Mouse (Mus musculus) neural tube, embryonic 13.5 days (tissue): ENCODE measurements at regions not wholly inside any gene's neighbourhood (a gene's known extent, or its start where the extent isn't known, plus 50 kb on each side); places are given as distances from the start of the nearest gene placed in this dataset.

Experiments
- ATAC-seq: fragments of 200-750 bp; cut with Nextera tagmentation; 2 replicates; pipeline ENCODE4 v1.8.0; 2017; ENCODE audit warnings: low read depth, mild to moderate bottlenecking, moderate TSS enrichment, moderate library complexity
- H3K27ac ChIP-seq: fragments of 300-500 bp; sonication (generic); replicated peaks from 2 replicates; pipeline ENCODE4 v1.5.1; 2015; ENCODE audit warnings: moderate library complexity, mild to moderate bottlenecking, inconsistent platforms
- H3K27me3 ChIP-seq: fragments of 300-500 bp; sonication (generic); 2 replicates; pipeline ENCODE4 v1.6.1; 2015; ENCODE audit warnings: mild to moderate bottlenecking, inconsistent platforms
- H3K36me3 ChIP-seq: fragments of 300-500 bp; sonication (generic); 2 replicates; pipeline ENCODE4 v1.6.1; 2015; ENCODE audit warnings: mild to moderate bottlenecking, inconsistent platforms
- H3K4me1 ChIP-seq: fragments of 300-500 bp; sonication (generic); replicated peaks from 2 replicates; pipeline ENCODE4 v1.6.1; 2015; ENCODE audit warnings: inconsistent platforms
- H3K4me2 ChIP-seq: fragments of 300-500 bp; sonication (generic); 2 replicates; pipeline ENCODE4 v1.6.1; 2015; ENCODE audit warnings: inconsistent platforms, mild to moderate bottlenecking, moderate library complexity
- H3K4me3 ChIP-seq: fragments of 300-500 bp; sonication (generic); 2 replicates; pipeline ENCODE4 v1.5.1; 2015; ENCODE audit warnings: mild to moderate bottlenecking, inconsistent platforms
- H3K9ac ChIP-seq: fragments of 300-500 bp; sonication (generic); 2 replicates; pipeline ENCODE4 v1.6.1; 2015; ENCODE audit warnings: moderate library complexity, mild to moderate bottlenecking, inconsistent platforms
- H3K9me3 ChIP-seq: fragments of 300-500 bp; sonication (generic); 2 replicates; pipeline ENCODE4 v1.6.1; 2016; ENCODE audit warnings: inconsistent platforms
- WGBS: fragments of 180-500 bp; shearing (Covaris S2); methylation state at CpG from one replicate; pipeline ENCODE4 v1.1.7; 2015; 5-methylcytosine and 5-hydroxymethylcytosine counted together

DNA sequence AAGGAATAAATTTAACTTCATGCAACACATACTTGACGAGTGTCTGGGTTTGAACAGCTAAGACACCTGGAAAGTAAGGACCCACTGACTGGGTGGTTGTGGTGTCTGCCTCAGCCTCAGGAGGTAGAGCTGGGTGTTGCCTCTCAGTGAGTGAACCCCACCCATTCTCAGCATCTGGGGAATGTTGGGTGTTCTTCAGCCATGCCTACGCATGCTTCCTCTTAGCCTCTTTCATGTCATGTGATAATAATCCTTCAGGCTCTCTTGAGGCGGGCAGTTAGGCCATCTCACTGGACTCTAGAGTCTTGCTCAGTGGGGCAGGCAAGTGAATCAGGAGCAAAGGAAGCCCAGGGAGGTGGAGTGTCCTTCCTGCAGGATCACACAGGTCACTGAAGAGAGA, 143.4 kb upstream of the Slc38a2 start:
- Histone ChIP-seq H3K4me2 (no peak overlapping the region), H3K4me1 (no peaks in the 10 kb centered on the region), H3K9me3 (no peaks in the 10 kb centered on the region), H3K36me3 (no peaks in the 10 kb centered on the region), H3K27ac (no peak overlapping the region), H3K9ac (no peak overlapping the region), H3K4me3 (no peak overlapping the region), H3K27me3 (no peaks in the 10 kb centered on the region)
- WGBS: 90% methylated on average over 3 of the region's 3 CpGs
- ATAC-seq: no peak

DNA sequence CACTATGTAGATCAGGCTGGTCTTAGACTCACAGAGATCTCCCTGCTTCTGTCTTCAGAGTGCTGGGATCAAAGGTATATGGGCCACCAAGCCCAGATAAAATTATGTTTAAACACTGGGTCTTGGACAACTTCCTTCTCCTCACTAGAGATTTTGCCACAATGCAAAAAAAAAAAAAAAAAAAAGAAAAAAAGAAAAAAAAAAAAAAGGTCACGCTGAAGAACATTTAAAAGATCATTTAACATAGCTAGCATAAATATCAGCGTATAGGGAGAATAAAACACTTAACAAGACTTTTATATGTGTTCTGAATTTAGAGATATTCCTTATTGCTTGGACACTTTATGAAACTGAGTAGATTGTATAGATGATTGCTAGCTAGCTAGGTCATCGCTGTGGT, 137.1 kb upstream of the Slc38a2 start:
- Histone ChIP-seq H3K4me3 (no peak overlapping the region), H3K27ac (no peak overlapping the region), H3K4me1 (no peaks in the 10 kb centered on the region), H3K4me2 (no peak overlapping the region), H3K27me3 (no peaks in the 10 kb centered on the region), H3K9ac (no peak overlapping the region), H3K9me3 (no peaks in the 10 kb centered on the region), H3K36me3 (no peaks in the 10 kb centered on the region)
- 94% methylated on average over 3 of the region's 3 CpGs for WGBS
- no peak for ATAC-seq

DNA sequence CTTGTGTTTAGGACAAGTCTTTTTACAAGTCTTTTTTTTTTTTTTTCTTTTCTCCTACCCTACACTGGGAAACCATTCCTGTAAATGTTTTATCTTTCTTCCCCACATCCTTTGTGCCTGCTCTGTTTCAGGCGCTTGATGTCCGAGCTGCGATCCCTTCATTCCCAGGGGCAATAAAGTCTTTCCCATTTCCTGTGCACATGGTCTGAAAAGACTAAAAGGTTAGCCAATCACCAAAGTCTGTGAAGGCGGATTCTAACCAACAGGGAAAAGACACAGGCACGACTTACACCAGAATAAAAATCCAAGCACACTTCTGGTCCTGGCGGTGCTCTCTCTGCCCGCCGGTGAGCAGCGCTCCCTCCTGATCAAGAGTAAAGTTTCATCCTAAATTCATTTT, 135.3 kb upstream of the Slc38a2 start:
- no peaks in the 10 kb centered on the region for H3K36me3 ChIP-seq
- WGBS: 76% methylated on average over 9 of the region's 9 CpGs

DNA sequence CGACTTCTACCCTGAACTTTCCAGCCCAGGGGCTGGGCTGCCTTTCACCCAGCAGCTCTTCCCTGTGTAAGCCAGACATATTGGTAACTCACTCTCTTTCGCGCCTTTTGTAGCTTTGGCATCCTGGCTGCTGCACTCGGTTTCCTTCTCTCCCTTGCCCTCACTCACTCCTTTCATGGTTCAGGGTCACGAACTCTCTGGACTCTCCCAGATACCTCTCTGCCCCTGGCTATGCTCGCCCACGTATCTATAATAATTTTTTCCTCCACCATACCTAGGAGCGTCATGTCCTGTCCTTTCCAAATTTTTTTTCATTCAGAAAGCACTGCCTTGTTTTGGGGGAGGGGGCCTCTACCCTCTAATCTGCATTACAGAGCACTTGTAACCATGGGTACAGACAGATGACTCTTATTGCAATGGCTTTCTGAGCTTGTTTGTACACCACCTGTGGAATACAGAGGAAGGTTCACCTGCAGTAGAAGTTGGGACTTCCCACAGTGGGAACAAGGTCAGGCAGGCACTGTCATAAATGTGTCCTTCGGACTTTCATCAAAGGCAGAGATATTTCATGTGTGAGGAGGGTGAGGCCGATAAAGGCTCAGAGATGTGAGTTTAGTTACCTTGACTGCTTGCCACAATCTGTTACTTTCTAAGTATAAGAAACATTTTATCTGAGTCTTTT, 134.8 kb upstream of the Slc38a2 start:
- Histone ChIP-seq H3K36me3 (no peaks in the 10 kb centered on the region), H3K27me3 (no peaks in the 10 kb centered on the region), H3K9me3 (no peaks in the 10 kb centered on the region), H3K9ac (no peak overlapping the region), H3K4me3 (no peak overlapping the region), H3K4me1 (no peaks in the 10 kb centered on the region), H3K27ac (no peak overlapping the region), H3K4me2 (no peak overlapping the region)
- ATAC-seq: no peak
- 83% methylated on average over 10 of the region's 10 CpGs for WGBS

More for the DNA sequence above, 135.3 kb upstream of the Slc38a2 start:
- Histone ChIP-seq H3K9me3 (no peaks in the 10 kb centered on the region), H3K4me2 (no peak overlapping the region), H3K9ac (no peak overlapping the region), H3K27me3 (no peaks in the 10 kb centered on the region), H3K4me3 (no peak overlapping the region), H3K4me1 (no peaks in the 10 kb centered on the region), H3K27ac (no peak overlapping the region)
- no peak for ATAC-seq

DNA sequence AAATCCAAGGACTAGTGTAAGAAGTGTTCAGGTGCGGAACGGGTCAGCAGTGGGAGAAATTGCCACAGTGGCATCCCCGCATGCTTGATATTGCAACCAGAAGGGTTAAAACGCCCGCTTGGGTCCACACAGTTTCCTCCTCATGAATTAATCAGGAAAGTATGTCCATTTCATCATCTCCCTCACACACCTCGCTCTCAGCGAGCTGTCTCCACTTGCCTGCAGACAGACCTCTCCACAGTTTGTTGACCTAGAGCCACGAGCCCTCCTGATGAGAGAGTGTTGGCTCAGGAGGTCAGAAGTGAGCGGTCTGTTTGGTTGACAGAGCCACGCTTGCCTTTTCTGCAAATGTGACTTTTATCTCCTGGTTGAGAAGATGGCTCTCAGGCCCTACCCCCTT, 132.9 kb upstream of the Slc38a2 start:
- Histone ChIP-seq H3K9me3 (no peaks in the 10 kb centered on the region), H3K27me3 (no peaks in the 10 kb centered on the region), H3K4me2 (no peak overlapping the region), H3K4me3 (no peak overlapping the region), H3K9ac (no peak overlapping the region), H3K36me3 (no peaks in the 10 kb centered on the region), H3K27ac (no peak overlapping the region), H3K4me1 (no peaks in the 10 kb centered on the region)
- 83% methylated on average over 10 of the region's 10 CpGs for WGBS
- no peak for ATAC-seq

DNA sequence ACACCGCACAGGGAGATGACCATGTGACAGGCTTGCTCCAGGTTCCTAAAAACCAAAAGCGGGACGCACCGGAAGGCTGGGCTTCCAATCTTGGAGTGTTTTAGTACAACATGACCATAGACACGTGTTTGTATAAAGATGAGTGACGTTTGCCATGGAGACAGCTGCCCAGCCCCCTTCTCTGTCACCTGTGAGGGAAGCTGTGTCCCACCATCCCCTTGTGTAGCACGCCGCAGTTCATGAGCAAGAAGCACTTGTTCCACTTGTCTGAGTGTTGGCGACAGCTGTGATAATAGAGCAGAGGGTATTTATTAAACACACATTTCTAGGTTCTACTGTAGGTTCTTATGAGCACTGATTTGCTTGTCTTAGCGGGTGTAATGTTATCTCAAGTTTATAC, 131.7 kb upstream of the Slc38a2 start:
- Histone ChIP-seq H3K4me1 (no peaks in the 10 kb centered on the region), H3K36me3 (no peaks in the 10 kb centered on the region), H3K27me3 (no peaks in the 10 kb centered on the region), H3K4me3 (no peak overlapping the region), H3K9ac (no peak overlapping the region), H3K9me3 (no peaks in the 10 kb centered on the region), H3K4me2 (no peak overlapping the region), H3K27ac (no peak overlapping the region)
- WGBS: 93% methylated on average over 10 of the region's 10 CpGs
- ATAC-seq: no peak

DNA sequence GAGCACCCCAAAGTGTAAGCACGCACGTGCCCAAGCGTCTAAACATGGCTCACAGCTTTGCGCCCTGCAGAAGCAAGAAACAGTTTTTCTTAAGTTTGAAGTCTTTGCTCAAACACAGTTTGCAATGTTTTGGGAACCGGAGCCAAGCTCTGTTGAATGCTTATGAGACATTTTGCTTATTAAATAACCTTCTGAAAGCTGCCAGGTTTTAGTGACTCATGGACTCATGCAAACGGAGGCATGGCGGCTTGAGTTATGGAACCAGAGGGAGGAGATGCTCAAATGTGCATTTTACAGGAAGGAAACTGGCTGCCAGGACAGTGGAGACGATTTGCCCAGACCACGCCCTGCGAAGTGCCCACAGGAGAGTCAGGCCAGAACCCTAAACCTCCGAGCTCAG, 131.0 kb upstream of the Slc38a2 start:
- H3K36me3 ChIP-seq: no peaks in the 10 kb centered on the region
- no peaks in the 10 kb centered on the region for H3K27me3 ChIP-seq
- WGBS: 91% methylated on average over 11 of the region's 11 CpGs
- no peak overlapping the region for H3K27ac ChIP-seq
- H3K4me2 ChIP-seq: no peak overlapping the region
- no peak overlapping the region for H3K4me3 ChIP-seq
- ATAC-seq: no peak
- H3K4me1 ChIP-seq: no peaks in the 10 kb centered on the region
- H3K9ac ChIP-seq: no peak overlapping the region
- H3K9me3 ChIP-seq: no peaks in the 10 kb centered on the region

DNA sequence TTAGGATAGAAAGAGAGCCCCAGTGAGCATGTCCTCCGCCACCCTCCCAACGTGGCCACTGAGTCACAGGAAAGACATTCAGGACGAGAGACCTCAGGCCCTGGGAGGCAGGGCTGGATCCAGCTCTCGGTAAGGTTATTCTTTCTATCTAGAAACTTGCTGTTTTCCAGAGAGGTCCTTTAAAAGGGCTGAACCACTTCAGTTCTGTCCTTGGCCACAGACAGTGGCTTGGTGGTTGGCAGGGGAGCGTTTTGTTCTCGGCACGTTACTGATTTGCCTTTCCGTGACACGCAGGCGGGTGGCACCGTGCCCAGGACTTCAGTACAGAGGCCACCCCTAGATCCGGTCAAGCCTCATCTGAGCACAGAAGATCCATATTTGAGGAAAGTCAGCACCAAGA, 130.4 kb upstream of the Slc38a2 start:
- Histone ChIP-seq H3K4me3 (no peak overlapping the region), H3K27ac (no peak overlapping the region), H3K4me1 (no peaks in the 10 kb centered on the region), H3K4me2 (no peak overlapping the region), H3K36me3 (no peaks in the 10 kb centered on the region), H3K9ac (no peak overlapping the region), H3K27me3 (no peaks in the 10 kb centered on the region), H3K9me3 (no peaks in the 10 kb centered on the region)
- no peak for ATAC-seq
- 91% methylated on average over 12 of the region's 12 CpGs for WGBS

DNA sequence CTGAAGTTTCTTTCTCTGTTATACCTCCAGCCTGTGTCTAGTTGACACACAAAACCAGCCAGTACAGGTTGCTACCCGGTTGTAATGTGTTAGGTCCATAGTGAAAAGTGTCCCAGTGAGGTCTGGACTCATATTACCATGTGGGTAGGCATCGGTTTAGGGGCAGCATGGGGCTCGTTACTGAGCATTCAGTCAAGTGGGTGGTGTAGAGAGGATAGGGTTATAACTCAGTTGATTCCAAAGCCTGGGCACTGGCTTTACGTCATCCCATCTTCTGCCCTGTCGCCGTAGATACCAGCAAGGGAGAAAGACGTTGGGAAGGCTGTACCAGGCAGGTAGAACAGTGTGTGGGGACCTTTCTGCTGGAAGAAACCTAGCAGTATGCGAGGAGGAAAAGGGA, 129.2 kb upstream of the Slc38a2 start:
- 87% methylated on average over 8 of the region's 8 CpGs for WGBS
- H3K9me3 ChIP-seq: no peaks in the 10 kb centered on the region
- no peak for ATAC-seq

DNA sequence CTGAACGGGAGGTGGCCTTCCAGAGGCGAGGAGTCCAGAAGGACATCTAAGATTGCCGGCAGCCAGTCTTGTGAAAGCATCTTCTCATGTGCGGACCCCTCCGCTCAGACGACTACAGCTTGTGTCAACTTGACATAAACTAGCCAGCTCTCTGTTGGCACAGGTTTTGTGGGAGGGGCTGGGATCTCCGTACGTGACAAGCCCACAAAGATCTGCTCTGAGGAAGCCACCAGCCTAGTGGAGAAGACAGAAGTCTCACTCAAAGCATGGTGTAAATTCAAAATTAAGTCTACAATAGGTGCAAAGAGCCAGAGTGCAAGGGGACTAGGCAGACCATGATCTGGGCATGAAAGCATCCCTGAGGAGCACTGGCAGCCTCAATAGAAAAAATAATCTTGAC, 128.4 kb upstream of the Slc38a2 start:
- Histone ChIP-seq H3K9me3 (no peaks in the 10 kb centered on the region), H3K4me1 (no peaks in the 10 kb centered on the region), H3K4me2 (no peak overlapping the region), H3K4me3 (no peak overlapping the region), H3K27me3 (no peaks in the 10 kb centered on the region), H3K27ac (no peak overlapping the region), H3K36me3 (no peaks in the 10 kb centered on the region), H3K9ac (no peak overlapping the region)
- WGBS: 83% methylated on average over 8 of the region's 8 CpGs
- ATAC-seq: no peak

More for the DNA sequence above, 129.2 kb upstream of the Slc38a2 start:
- Histone ChIP-seq H3K4me1 (no peaks in the 10 kb centered on the region), H3K4me3 (no peak overlapping the region), H3K27me3 (no peaks in the 10 kb centered on the region), H3K27ac (no peak overlapping the region), H3K4me2 (no peak overlapping the region), H3K9ac (no peak overlapping the region), H3K36me3 (no peaks in the 10 kb centered on the region)

DNA sequence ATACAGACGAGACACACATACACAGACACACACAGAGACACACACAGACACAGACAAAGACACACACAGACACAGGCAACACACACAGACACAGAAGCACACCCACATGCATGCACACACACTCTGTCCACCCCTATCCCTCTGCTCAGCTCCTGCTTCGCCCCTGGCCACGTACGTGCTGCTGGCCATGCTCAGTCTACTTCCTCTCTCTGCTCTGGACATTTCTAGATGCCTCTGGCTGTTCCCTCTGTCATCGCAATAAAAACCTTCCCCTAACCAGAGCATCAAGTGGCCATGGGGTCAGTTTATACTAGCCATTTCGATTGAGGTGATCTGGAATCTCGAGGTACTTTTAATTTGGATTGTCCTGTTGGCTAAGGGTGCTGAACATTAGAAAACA, 118.9 kb upstream of the Slc38a2 start:
- Histone ChIP-seq H3K4me3 (no peak overlapping the region), H3K9ac (no peak overlapping the region), H3K4me2 (no peak overlapping the region), H3K27ac (no peak overlapping the region), H3K36me3 (no peaks in the 10 kb centered on the region), H3K9me3 (peaks cover 3% of the 10 kb centered on the region; the same call in 1 of the 2 replicates), H3K27me3 (no peaks in the 10 kb centered on the region), H3K4me1 (no peaks in the 10 kb centered on the region; the same call in 1 of the 2 replicates)
- no peak for ATAC-seq
- WGBS: 85% methylated on average over 7 of the region's 7 CpGs

DNA sequence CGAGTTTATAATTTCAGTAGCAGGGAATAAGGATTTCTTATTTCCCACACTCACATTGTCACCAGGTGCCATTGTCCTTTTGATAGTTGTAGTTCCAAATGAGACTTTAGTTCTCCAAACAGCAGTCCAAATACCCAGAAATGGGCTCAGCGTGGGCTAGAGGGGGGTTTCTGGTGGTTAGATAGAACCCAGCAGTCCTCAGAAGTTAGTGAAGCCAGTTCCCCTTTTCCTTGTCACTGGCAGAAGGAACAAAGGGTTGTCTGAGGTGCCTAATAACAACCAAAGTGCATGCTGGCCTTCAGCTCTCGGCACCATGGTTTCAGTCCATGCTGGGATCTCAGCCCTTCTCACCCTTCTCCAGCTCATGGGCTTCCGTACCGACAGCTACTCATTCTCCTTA, 118.1 kb upstream of the Slc38a2 start:
- 84% methylated on average over 5 of the region's 5 CpGs for WGBS
- Histone ChIP-seq H3K4me2 (no peak overlapping the region), H3K36me3 (no peaks in the 10 kb centered on the region)

DNA sequence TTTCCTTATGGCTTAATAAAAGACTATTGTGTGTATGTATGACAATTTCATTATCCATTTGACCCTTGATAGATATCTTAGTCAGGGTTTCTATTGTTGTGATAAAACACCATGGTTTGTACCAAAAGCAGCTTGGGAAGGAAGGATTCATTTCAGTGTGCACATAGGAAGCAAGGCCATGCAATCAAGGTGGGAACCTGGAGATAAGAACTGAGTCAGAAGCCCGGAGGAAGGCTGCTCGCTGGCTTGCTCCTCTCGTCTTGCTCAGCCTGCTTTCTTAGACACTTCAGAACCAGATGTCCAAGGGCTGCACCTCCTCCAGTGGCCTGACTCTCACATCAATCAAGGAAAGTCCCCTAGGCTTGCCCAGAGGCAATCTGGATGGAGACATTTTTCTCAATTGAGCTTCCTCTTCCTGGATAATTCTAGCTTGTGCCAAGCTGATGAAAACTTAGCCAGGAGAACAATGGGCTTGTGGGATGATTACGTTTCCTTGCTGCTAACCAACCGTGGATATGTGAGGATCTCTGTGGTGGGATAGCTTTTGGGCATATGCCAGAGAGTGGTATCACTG, 117.6 kb upstream of the Slc38a2 start:
- no peak for ATAC-seq
- no peaks in the 10 kb centered on the region; the same call in 1 of the 2 replicates for H3K4me1 ChIP-seq
- no peaks in the 10 kb centered on the region for H3K27me3 ChIP-seq
- no peak overlapping the region for H3K4me3 ChIP-seq
- WGBS: 82% methylated on average over 5 of the region's 5 CpGs
- H3K4me2 ChIP-seq: no peak overlapping the region
- H3K36me3 ChIP-seq: no peaks in the 10 kb centered on the region
- H3K9me3 ChIP-seq: peaks cover 13% of the 10 kb centered on the region
- no peak overlapping the region for H3K27ac ChIP-seq
- no peak overlapping the region for H3K9ac ChIP-seq

More for the DNA sequence above, 118.1 kb upstream of the Slc38a2 start:
- no peak for ATAC-seq
- Histone ChIP-seq H3K9me3 (peaks cover 8% of the 10 kb centered on the region), H3K4me1 (no peaks in the 10 kb centered on the region; the same call in 1 of the 2 replicates), H3K9ac (no peak overlapping the region), H3K27me3 (no peaks in the 10 kb centered on the region), H3K4me3 (no peak overlapping the region), H3K27ac (no peak overlapping the region)
